Mouse (Mus musculus) gastrocnemius, adult 2 months (tissue): ENCODE measurements around the gene Dph1. TPM values are rescaled to one million over a fixed set of nuclear protein-coding genes. Genes with fewer than 3 reads are reported as not detected.

ENCODE experiments used
- DNase-seq: peaks from one replicate; pipeline ENCODE4 v3.0.0; 2022
- H3K27ac ChIP-seq: fragments of 200-600 bp; 2 replicates; pipeline ENCODE4 v1.8.1; 2022; ENCODE audit warnings: mild to moderate bottlenecking
- H3K4me3 ChIP-seq: fragments of 200-600 bp; 2 replicates; pipeline ENCODE4 v1.8.1; 2022; ENCODE audit warnings: mild to moderate bottlenecking, moderate library complexity
- CTCF ChIP-seq: fragments of 200-600 bp; IDR thresholded peaks from 2 replicates; pipeline ENCODE4 v1.8.1; 2022; ENCODE audit warnings: antibody characterized with exemption, mild to moderate bottlenecking, moderate library complexity
- intact Hi-C: fragments of 180-260 bp; cut with DNase I; formaldehyde crosslinking; loops from one replicate; pipeline ENCODE4 v1.15.1; 2025
- total RNA-seq, 2 experiments: library from RNA; stranded (reverse); gene quantifications; 2 replicates each; pipeline ENCODE4 v1.2.3; 2021

The Dph1 gene
- total RNA-seq, 2 experiments from 2014 or later, result 5.5 to 6.2 TPM

DNA sequence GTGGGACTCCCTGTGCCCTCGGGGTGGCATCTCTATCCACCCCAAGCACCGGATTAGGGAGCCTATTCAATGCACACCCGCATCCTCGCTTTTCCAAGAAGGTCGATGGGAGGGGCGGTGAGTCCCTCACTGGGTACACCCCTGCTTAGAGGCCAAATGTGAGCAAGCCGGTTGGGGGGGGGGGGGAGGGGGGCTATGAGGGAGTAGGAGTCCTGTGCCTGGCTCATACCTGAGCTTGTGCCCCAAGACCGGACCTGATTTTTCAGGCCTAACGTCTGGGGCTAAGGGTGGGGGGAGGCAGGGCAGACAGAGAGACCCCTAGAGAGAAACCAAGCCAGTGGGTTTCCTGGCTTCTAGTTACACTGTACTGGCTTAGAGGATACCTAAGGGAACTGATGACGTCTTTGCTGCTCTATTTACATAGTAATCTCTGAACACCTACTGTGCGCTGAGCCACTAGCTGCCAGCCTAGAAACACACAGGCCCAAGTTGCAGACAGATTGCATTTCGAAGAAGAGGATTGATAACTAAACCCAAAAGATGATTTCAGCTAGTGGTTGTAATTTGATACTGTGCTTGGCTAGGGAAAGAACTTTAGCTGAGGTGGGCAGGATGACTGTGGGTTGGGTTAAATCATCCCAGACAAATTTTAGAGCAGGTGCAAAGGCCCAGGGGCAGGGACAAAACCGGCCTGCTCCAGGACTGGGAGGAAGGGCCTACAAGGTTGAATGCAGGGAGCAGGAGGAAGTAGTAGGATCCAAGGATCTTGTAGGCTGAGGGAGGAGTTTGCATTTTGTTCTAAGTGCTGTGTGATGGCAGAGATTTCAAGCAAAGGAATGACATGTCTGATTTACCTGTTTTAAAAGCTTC lies 23.3 kb upstream of the Dph1 start:
- Histone ChIP-seq H3K27ac (peak overlapping the region; percentile 65), H3K4me3 (peak overlapping the region; percentile 51)
- DNase-seq, result no peak
- no peak for TF ChIP-seq CTCF
- intact Hi-C loops, result no loop called here

DNA sequence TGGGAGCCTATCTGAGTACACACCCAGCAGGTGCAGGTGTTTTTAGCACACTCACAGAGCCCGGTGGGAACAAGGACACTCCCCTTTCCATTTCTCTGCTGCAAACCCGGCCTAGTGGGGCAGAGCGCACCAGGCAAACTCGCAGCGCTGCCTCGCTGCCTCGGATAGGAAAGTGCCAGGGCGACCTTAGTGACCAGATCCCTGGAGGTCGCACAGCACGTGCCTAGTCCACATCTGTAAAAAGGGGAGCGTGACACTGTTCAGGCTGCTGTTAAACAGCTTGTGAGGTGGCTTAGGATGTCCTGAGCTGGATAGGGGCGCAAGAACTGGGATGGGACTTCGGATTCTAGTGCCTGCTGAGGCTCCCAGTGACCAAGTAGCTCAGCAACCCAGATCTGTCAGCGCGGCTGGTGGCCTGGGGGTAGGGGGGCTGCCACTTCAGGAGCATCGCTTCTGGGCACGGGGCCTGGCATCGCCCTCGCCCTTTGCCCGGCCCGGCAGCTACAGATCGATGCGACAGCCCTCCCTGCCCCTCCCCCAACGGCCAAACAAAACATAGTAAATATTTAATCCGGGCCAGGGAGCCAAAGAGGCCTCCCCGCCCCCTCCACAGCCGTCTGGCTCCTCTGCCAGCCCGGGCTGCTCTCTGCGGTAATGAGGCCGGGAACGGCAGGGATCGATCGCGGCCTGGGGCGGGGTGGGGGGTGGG lies 22.5 kb upstream of the Dph1 start:
- Histone ChIP-seq H3K4me3 (peak overlapping the region; percentile 51), H3K27ac (peak overlapping the region; percentile 65)
- DNase-seq, result peak; percentile 52
- intact Hi-C loops, result no loop called here
- TF ChIP-seq CTCF, result no peak

DNA sequence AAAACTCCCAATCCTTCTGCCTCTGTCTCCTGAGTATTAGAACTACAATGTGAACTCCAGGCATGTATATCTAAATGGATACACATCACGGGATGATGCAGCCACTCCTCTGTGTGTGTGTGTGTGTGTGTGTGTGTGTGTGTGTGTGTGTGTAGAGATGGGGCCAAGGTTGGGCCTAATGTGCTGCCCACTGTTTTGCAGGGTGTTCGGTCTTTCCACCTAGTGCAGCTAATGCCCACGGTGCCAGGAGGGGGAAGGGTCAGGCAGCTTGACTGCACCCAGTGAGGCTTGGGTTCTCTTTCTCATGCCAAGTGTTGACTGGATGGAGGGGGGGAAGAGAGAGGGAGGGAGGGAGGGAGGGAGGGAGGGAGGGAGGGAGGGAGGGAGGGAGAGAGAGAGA lies 21.8 kb upstream of the Dph1 start:
- Histone ChIP-seq H3K4me3 (0 out of 2 replicates have a peak overlapping the region, but pooled peaks have one; percentile 19), H3K27ac (peak overlapping the region; percentile 94)
- no peak for TF ChIP-seq CTCF
- intact Hi-C loops, result no loop called here
- DNase-seq, result peak; percentile 61

DNA sequence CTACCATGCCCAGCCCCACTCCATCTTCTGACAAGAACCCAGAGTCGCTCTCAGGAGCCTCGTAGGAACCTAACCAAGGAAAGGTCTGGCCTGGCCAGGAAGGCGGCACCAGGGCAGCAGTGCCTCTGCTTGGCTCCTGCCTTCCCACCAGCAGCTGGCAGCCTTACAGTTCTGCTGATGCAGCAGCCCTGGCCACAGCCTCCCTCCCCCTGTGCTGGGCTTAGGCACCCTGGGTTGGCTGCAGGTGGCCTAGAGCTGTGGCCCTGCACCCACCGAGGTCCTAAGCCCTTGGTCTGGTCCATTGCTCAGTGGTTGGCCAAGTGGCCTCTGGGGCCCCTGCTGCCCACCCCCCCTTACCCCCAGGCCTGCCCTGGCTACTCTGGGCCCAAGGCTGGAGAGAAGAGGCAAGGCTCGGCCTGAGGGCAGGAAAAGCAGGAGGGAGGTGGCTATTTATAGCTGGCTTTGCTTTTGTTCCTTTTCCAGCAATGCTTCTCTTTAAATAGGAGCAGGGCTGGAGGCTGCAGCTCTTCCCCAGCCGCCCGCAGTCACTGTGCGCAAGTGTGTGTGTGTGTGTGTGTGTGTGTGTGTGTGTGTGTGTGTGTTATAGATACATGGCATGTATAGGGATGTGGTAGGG lies 21.1 kb upstream of the Dph1 start:
- intact Hi-C loops, result no loop called here
- H3K27ac ChIP-seq, result peak overlapping the region; percentile 94
- no peak for TF ChIP-seq CTCF
- peak; percentile 84 for DNase-seq
- H3K4me3 ChIP-seq, result peak overlapping the region; percentile 47

DNA sequence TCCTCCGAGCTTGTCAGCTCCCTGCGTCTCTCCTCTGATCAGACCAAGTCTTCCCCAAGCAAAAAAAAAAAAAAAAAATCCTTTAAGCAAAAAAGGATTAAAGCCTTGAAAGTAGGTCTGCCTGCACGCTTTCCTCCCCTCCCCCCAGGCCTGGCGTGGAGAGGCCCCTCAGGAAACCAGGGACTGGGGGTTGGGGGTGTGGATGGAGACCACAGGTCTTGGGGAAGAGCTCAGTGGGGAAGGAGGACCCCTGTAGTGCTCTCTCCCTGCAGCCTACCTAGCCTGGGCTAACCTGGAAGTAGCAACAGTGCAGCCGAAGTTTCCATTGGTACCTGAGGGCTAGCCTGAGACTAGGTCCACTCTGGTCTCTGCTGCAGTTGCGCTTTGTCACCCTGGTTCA lies 19.7 kb upstream of the Dph1 start:
- intact Hi-C loops, result no loop called here
- TF ChIP-seq CTCF, result no peak
- Histone ChIP-seq H3K4me3 (no peak overlapping the region), H3K27ac (no peak overlapping the region)
- no peak for DNase-seq

DNA sequence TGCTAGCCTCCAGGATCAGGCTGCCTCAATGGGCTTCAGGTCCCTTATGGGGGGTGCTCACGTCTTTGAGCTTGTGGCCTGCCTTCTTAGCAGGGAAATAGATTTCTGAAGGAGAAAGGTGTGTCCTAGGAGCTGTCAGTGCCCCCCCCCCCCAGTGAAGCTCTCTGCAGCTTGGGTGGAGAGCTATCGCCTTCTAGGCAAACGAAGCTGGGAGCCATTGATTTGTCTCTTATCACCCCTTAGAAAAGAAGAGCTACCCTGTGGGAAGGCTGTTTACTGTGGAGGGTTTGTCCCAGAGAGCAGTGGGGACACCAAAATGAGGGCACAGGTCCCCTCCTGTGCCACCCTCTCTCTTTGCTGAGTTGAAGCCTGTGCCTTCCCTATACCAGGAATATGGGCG lies 19.1 kb upstream of the Dph1 start:
- no peak for DNase-seq
- Histone ChIP-seq H3K27ac (no peak overlapping the region), H3K4me3 (no peak overlapping the region)
- intact Hi-C loops, result no loop called here
- no peak for TF ChIP-seq CTCF

DNA sequence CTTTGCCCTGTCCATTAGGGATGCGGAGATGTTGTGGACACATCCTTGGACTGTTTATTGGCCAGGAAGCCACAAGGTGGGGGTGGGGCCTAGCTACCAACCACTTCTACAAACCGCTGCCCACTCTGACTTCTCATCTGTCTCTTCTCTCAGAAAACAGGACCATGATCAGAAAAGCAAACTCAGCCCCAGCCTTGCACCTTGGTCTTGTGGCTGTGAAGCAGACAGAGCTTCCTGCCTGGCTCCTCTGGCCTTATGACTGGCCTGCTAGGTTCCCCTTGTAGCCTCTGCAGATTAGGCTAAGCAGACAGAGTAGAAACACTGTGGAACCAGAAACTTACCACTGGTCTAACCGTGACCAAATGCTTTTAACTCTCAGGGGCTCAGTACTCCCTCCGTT lies 18.3 kb upstream of the Dph1 start:
- H3K27ac ChIP-seq, result no peak overlapping the region
- intact Hi-C loops, result no loop called here
- H3K4me3 ChIP-seq, result no peak overlapping the region
- no peak for TF ChIP-seq CTCF
- no peak for DNase-seq

DNA sequence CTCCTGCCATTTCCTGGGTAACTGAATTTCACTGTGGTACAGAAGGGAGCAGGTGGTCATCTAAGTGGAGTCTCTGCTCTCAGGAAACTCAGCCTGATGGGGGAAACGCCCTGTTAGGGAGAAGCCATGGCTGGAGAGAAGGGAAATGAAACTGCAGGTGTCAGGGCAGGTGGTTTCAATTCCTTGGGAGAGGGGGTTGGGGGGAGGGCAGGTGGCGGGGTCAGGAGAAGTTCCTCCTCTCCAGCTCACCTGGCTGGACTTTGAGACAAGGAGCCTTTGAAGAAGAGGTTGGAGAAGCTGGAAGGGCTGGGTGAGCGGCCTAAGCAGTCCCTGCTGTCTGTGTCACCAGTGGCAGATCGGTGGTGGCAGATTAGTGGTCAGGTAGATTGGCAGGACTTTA lies 15.3 kb upstream of the Dph1 start:
- TF ChIP-seq CTCF, result no peak
- DNase-seq, result no peak
- intact Hi-C loops, result no loop called here
- H3K4me3 ChIP-seq, result no peak overlapping the region
- H3K27ac ChIP-seq, result no peak overlapping the region

DNA sequence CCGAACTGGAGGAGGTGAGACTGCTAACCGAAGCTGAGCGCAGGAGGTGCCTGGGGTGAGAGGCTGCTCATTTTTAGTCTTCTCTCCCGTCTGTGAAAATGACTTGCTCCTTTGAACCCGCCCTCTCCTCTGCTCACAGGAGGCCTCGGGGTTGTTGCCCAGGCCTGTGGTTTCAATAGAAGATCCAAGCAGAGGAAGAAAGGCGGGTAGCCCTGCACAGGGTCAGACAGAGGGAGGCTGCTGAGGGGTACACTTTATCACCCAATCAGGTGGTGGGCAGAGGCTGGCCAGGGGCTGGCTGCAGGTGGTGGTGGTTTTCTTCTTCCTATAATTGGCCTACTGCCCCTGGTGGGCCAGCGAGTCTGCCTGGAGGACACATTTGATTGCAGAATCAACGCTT lies 13.4 kb upstream of the Dph1 start:
- Histone ChIP-seq H3K27ac (no peak overlapping the region), H3K4me3 (no peak overlapping the region)
- DNase-seq, result no peak
- no peak for TF ChIP-seq CTCF
- intact Hi-C loops, result no loop called here

DNA sequence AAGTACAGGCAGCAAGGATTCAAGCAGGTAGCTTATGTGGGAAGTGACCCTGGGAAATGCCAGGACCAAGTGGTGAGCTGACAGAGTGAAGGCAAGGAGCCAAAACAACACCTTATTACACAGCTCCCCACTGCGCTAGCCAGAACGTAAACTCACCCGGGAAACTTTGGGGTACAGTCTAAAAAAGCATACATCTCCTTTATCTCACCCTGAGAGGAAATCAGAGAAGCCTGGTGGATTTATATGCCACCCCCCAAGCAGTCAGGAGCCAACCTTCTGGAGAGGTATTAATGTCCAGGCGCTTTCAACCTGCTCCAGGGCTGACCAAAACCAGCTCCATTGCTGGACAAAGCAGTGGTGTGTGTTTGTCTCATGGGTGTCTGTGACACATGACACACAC lies 12.9 kb upstream of the Dph1 start:
- intact Hi-C loops, result no loop called here
- TF ChIP-seq CTCF, result no peak
- no peak overlapping the region for H3K4me3 ChIP-seq
- H3K27ac ChIP-seq, result no peak overlapping the region
- no peak for DNase-seq

DNA sequence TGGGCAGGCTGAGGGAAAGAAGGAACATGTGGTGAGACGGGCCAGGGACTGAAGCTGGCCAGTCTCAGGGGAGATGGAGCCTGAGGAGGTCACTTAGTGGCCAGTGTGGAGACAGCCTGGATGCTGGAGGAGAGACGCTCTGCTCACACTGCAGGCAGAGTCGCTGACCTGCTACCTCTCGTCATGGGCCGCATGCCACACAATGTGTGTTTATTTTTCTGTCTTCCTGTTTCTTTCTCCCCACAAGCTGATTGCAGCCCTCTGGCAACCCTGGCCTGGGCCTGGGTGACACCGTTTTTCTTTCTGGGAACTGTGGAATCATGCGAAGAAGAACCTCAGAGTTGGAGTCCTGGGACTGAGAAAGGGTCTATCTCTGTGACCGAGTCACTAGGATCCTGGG lies 10.7 kb upstream of the Dph1 start:
- TF ChIP-seq CTCF, result no peak
- DNase-seq, result no peak
- intact Hi-C loops, result no loop called here

DNA sequence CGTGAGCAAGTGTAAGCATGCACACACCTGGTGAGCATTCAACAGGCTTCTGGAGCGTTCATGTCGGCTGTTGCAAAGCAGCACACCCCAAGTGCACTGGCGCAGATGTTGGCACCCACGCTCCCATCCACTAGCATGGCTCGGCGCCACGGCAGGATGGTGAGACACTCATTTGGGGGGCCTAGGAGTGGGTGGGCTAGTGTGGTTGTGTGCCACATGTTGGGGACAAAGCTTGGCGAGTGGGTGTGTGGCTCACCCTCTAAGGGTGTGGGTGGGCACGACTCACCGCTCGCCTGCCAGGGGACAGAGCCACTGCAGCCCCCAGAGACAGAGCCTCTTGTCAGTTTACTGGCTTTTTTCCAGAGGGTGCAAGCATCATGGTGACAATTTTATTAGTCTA lies 9.9 kb upstream of the Dph1 start:
- no peak for DNase-seq
- H3K4me3 ChIP-seq, result no peak overlapping the region
- TF ChIP-seq CTCF, result no peak
- H3K27ac ChIP-seq, result no peak overlapping the region
- intact Hi-C loops, result no loop called here

More for the DNA sequence above, 10.7 kb upstream of the Dph1 start:
- no peak overlapping the region for H3K27ac ChIP-seq
- H3K4me3 ChIP-seq, result no peak overlapping the region

DNA sequence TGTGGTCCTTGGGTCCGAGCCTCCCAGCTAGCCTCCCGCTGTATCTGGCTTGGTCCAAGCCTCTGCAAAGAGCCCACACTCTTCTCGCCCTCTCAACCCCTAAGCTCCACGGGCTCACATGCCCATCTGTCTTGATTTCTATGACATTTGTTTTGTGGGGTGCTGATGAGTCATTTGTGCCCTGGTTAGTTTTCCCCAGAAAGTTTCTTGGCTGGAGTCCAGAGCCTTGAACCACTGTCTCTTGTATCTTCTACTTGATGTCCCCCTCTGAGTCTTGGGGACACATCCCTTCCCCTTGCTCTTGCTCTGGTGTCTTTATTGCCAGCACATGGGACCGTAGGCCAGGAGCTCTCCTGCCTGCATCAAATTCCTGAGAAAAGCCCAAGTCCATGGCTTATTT lies 8.9 kb upstream of the Dph1 start:
- intact Hi-C loops, result no loop called here
- DNase-seq, result no peak
- Histone ChIP-seq H3K4me3 (no peak overlapping the region), H3K27ac (no peak overlapping the region)
- TF ChIP-seq CTCF, result no peak
